Mouse (Mus musculus): ENCODE measurements around the gene Gm11639.

The Gm11639 gene

DNA sequence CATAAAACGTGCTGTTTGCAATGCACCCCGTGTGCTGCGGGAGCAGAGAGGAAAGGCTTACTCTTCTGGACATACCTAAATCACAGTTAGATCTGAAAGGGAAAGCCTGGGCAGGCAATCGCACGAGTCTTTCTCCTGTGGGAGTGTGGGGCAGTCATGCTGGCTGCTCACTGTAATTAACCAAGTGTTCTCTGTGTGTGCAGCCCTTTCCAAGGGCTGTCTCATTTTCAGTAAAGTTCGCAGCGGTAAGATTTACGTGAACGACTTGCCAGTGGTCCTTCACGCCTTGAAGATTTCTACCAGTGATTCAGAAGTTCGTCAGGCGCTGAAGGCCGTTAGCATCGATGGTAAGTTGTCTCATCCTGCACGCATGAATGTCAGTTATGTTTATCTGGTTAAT lies 18.6 kb downstream of the Gm11639 start:
- in situ Hi-C loops (cut with MboI, MseI) = no loop called here

DNA sequence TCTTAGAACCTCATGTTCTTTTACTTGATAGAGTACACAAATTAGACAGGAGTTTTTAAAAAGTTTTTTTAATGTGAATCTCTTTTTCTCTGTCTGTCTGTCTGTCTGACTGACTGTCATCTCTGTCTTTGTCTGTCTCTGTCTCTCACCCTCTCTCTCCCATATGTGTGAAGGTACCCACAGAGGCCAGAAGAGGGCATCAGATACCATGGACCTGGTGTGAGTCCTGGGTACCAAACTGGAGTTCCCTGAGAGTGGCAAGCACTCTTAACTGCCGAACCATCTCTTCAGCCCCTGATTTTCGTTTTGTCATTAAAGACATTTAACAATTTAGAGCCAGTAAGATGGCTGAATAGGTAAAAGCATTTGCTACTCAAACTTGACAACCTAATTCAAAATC lies 21.6 kb downstream of the Gm11639 start:
- in situ Hi-C loops (cut with MboI, MseI) = no loop called here

DNA sequence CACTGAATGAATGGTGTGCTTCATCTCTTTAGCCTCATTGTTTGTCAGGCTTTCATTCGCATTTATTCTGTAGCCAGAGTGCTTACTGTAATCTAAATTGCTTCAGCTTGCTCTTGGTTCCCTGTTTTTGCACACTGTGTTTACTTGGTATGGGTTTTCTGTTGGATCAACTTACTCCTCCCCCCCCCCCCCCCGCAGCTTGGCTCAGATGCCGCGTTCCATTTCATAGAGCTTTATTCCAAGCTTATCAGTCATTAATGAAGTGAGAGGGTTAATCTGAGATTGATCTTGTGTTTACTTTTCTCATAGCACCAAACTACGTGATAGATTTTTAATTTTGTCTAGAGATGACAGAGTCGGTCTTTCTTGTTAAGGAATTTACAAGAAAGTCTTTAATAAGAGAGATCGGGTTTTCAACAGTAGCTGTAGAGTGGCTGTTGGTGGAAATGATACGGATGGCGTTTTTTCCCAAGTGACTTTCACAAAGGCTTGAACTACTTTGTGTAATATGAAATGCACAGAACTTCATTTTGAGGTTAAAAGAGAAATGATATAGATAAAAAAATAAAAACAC lies 59.6 kb downstream of the Gm11639 start:
- in situ Hi-C loops (cut with MboI, MseI) = no loop called here

DNA sequence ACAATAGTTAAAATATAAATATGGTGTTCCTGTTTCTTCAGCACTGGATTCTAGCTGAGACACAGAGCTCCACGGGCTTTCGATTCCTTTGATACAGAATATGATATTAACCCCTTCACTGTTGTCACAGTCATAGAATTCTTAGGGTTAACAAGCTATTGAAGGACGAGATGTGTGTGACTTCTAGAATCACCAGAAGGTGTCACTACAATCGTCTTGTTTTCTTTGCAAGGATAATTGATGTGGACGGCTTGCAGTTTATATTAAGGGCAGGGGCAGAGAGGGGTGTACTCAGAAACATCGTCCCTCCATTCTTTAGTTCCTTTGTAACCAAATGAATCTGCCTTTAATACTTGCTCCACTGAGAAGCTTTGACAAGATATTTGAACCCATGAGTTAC lies 80.3 kb downstream of the Gm11639 start:
- in situ Hi-C loops (cut with MboI, MseI) = no loop called here

DNA sequence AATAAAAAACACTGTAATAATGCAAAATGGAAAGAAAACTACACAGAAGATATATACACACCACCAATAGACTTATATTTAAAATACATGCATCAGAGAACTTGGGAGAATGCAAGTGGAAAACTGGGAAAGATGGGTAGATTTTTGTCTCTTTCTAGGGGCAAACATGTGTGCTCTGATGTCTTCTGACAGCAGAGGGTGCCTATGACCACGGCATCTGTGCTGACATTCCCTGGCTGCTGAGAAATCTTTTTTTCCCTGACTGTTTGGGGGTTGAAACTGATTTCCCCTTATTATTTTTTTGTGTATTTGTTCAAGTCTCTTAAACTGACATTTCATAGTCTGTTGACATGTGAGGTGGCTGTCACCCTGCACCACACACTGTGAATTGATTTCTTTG lies 81.6 kb downstream of the Gm11639 start:
- in situ Hi-C loops (cut with MboI, MseI) = no loop called here

DNA sequence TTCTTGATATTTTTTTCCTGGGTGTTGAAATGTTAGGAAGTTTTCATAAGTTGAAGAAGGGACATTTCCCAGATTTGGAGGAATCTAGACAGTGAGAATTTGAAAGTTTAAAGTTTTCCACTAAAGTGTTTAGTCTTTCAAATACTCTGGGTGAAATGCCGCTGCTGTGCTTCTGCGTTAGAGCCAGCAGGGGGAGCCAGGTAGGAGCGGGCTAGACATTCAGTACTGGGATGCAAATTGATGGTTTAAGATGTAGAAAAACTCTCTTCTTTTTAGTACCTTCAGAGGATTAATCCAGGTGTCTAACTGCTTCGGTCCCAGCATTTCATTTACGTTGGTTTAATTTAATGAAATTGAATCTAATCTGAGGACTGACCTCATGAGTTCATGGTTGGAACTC lies 82.6 kb downstream of the Gm11639 start:
- in situ Hi-C loops (cut with MboI, MseI) = no loop called here

DNA sequence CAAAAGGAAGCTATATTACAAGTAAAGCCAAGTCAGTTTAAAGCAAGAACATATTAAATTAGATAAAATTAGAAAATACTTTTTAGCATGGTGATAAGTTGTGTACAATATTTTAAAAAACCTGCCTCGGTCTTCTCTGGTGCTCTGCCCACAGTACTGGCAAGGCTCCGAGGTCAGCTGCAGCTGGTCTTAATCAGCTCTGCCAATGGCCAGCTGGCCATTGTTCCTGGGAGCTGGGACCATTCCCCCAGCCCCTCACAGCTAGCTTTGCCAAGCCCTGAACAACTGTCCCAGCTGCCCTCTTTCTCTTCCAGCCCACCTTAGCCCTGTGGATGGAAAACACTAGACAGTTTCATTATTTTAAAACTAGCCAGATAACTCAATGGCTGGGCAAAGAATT lies 93.3 kb downstream of the Gm11639 start:
- in situ Hi-C loops (cut with MboI, MseI) = no loop called here

DNA sequence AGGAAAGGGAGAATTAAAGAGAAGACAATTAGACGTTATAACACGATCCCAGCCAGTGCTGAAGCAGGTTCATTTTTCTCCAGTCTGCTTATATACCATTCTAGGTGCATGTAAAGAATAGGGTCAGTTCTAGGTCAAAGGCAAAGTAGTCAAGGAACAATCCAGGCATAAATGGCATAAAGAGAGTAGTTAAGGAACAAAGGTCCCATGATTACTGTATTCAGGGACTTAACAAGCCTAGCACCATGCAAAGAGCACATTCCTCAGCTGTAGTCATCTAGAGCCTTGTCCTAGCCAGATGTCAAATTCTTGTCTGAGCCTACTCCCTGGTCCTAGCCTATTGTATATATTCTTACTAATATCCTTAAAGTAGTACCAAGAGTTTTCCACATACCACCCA lies 259.2 kb downstream of the Gm11639 start:
- in situ Hi-C loops (cut with MboI, MseI) = no loop called here

DNA sequence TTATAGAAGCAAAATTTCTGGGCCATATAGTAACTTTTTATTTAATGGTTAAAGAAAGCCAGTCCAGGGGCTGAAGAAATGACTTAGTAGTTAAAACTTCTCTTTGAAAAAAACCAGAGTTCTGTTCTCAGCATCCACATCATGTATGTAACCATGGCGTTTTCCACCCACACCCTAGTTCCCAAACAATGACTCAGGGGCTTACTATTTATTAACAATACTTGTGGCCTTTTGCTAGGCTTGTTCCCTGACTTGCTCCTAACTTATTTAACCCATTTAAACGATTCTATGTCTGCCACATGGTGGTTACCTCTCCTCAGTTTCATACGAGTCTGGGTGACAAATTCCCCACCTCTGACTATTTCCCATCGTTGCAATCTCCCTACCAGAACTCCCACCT lies 266.8 kb downstream of the Gm11639 start:
- in situ Hi-C loops (cut with MboI, MseI) = no loop called here

DNA sequence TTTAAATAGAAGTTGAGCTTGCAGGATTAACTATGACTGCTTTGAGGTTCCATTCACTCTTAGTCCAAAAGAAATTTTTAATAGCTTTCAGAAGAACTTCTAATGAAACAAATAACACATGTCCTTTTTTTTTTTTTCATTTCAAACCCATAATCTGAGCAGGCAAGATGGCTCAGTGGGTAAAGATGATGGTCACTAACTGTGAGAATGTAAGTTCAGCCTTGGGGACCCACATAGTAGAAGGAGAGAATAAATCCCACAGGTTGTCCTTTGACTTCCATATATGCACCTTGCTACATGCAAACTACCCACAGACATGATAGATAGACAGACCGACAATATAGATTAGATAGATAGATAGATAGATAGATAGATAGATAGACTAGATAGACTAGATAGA lies 282.4 kb downstream of the Gm11639 start:
- in situ Hi-C loops (cut with MboI, MseI) = no loop called here

DNA sequence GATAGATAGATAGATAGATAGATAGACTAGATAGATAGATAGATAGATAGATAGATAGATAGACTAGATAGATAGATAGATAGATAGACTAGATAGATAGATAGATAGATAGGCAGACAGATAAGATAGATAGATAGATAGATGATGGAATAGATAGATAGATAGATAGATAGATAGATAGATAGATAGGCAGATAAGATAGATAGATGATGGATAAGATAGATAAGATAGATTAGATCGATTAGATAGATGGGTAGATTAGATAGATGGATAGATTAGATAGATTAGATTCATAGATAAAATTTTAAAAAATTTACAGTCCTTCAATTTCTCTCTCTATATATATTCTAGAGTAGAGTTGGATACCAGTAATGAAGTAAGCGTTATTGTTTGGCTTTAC lies 282.9 kb downstream of the Gm11639 start:
- in situ Hi-C loops (cut with MboI, MseI) = no loop called here

DNA sequence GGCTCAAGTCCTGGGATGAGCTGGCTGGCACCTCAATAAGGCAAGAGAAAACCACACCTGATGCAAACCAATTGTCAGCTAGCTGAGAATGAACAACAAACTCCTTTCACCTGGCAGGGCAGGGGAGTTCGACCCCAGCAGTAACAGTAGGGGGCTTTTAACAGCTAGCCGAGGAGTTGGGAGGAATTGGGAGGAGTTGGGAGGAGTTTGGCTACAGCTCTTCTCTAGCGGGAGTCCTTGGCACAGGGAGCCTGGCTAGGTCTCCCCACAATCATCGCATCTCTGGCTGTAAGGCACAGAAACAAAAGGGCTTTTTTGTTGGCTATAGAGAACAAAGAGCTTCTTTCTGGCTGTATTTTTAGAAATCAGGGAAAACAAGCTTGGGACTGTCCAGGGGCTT lies 285.8 kb downstream of the Gm11639 start:
- in situ Hi-C loops (cut with MboI, MseI) = no loop called here

DNA sequence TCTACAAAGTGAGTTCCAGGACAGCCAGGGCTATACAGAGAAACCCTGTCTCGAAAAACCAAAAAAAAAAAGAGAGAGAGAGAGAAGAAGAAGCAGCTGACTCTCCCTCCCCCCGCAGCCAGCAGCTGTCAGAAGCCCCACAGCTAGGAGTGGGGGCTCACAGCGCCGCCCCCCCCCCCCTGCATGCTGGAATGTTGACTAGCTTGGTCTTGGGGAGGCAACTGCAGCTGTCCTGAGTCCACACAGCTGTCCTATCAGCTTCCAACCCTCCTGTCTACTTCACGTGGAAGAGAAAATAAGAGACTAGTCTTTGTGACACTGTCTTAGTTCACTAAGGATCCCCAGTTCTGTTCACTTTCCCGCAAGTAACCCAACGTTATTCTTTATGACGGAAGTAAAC lies 287.0 kb downstream of the Gm11639 start:
- in situ Hi-C loops (cut with MboI, MseI) = no loop called here

DNA sequence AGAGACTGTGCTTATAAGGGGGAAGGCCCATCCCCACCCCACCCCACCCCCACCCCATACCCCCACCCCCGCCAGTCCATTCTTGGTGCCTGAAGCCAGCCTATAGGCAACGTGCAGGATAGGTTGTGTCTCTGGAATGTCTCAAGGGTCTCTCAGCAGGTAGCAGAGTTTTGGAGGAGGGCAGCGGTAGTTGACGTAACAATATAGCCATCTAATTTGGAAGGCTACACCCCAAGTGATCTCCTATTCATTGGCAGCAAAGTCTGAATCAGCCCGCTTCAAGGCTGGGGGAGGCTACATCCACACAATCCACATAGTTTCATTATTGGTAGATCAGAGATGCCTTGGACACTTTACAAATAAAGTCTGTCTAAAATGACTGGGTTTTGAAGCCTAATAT lies 292.5 kb downstream of the Gm11639 start:
- in situ Hi-C loops (cut with MboI, MseI) = no loop called here

DNA sequence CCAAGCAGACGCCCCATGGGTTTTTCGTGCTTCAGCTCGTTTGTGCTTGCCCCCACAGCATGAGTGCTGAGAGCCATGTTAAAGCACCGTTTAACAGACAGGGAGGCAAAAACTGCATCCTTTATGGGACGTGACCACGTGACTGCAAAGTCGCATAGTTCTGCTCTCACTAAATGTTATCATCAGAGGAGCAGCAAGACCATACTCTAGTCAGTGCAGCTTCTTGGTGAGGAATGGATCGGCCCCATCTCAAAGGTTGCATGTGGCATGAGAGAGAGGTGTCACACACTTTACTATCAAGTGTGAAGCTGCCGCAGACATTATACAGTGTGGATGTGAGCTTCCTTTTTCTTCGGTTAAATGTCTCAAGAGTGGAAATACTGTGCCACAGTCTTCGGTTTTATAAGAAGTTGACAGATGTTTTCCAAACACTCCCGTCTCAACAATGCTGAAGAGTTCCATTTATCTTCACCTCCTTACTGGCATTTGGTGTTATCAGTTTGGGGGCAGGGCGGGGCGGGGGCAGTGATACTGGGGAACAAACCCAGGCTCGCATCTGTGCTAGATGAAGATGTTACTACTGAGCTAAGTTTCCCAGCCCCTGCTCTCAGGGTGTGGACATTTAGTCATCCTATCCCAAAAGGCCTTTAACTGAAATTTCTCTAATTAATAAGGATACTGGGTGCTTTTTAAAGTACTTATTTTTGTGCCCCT lies 296.0 kb downstream of the Gm11639 start:
- in situ Hi-C loops (cut with MboI, MseI) = no loop called here

DNA sequence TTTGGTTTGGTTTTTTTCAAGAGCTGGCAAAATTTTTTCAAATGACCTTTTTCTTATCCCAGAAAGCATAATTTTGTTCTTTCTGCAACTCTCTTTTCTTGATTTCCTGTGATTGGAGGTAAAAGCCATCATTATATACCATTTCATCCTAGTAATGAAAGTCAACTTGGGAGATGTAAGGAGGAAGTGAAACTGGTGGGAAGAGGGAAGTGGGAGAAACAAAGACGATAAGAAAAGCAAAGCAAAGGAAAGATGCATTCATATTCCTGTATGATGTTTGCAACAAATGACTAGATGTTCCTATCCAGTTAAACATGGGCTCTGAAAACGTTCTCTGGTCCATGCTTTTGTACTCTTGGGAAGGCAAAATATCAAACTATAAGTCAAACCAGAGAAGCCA lies 323.7 kb downstream of the Gm11639 start:
- in situ Hi-C loops (cut with MboI, MseI) = no loop called here

DNA sequence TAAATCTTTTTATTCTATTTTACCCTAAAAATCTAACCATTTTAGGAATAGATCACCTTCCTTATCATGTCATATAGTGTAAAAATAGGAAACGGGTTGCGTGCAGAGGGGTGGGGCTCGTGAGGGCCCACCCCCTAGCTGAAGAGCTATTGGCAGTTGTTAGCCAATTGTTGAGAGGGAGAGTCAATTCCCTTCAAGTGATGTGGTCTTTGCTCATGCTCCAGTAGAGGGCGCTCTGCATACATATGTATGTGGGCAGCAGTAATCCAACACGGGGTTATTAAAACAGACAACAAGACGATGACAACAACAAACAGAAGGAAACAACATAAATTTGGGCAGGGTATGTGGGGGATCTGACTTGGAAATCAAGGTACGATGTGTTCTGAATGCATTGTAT lies 335.6 kb downstream of the Gm11639 start:
- in situ Hi-C loops (cut with MboI, MseI) = no loop called here

DNA sequence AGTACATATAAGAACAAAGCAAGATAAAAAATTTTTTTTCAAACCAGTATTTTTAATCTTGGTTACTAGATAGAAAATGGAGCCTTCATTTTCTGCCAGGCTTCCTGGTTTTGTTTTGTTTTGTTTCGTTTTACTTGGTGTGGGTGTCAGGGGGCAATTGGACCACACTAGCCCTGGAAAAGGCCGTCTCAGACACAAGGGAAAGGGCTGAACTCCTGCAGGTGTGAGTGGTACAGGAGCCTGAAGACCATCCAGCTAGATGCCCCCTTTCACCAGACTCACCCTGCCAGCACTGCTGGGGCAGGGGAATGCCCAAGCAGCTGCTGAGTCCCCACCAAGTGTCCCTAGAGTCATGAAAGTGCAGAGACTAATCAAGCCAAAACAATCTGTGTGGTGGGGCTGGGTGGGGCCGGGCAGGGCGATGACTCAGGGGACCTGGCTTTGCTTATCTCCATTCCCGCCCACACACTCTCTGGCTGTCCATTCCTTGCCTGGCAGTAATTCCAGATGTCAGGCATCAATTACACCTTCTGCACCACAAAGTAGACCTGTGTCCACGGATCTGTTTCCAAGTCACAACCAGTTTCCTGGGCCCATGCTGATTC lies 343.3 kb downstream of the Gm11639 start:
- in situ Hi-C loops (cut with MboI, MseI) = no loop called here

DNA sequence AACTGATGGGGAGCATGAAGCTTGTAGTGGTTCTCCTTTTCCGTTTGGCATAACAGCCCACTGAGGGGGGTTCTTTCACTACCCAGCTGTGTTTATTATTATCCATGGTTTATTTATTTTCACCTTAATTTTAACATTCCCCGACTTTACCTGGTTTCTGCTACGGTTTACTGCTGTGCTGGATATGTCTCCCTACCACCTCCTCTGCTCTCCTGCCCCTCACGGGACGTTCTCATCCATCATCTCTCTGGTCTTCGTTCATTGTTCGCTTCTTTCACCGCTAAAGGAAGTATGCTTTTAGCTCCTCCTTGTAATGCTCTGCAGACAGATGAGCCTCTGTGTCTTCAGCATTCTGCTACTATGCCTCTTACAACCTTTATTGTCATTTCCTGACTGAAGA lies 344.0 kb downstream of the Gm11639 start:
- in situ Hi-C loops (cut with MboI, MseI) = no loop called here

DNA sequence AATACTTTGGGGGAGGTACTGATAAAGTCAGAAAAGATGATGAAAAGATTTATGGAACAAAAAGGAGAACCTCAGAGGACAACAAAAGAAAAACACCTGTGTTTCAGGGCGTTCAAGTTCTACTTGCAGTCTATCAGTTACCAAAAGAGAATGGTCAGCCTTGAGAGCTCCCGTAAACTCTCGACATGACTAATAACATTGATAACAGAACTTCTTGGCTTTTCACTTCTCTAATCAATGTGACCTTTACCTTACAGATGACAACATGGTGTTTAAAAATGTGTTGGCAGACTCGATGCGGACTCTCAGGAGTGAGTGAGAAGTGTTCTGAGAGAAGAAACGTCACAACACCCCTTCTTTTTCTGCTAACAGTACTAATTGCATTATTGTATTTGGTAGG lies 344.7 kb downstream of the Gm11639 start:
- in situ Hi-C loops (cut with MboI, MseI) = no loop called here

DNA sequence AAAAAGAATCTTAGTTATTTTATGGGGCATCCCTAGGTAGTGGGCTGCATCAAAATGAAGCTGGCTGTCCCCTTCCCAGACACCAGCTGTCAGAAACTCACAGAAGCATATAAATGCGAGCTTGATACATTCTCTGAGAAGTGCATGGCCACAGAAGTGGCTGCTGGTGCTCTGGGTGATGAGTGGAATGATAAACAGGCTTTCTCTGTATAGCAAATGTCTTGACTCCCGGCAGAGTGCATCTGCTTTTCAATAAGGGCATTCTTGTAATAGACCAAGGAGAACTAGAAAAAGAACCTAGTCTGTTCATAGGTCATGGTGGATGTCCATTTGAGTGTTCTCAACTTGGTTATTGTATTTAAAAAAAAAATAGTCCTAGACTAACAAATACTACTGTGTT lies 345.6 kb downstream of the Gm11639 start:
- in situ Hi-C loops (cut with MboI, MseI) = no loop called here

DNA sequence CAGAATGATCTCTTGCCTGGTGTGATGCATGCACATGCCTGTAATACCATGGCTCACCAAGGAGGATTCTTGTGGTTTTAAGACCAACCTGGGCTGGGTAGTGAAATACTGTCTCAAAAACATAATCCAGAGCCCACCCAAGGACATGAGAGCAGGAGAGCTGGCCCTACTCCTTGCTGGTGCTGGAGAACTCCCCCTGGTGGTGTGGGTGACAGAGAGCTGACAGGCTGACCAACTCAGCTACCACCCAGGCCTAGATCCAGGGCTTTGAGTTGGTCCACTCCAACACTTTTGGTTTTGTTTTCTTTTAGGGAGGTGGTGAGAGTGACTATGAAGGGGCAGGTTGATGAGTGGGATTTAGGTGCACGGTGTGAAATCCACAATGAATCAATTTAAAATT lies 349.6 kb downstream of the Gm11639 start:
- in situ Hi-C loops (cut with MboI, MseI) = no loop called here

DNA sequence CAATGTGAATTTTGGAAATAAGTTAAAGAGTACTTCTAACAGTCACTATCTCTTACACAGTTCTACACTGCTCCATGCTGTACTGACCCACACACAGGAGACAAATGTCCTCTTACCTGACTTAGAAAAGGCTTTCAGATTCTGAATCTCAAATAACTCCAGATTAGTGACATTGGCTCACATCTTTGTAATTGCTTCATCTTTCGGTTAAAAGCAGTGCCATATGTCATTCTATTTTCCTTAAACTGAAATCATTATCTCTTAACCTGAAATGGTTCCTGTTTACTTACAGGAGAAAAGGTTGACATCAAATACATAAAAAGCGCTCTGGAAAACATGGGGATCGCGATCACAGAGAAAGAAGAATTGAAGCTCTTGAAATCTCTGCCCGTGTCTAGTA lies 377.8 kb downstream of the Gm11639 start, which contains the start of gene Efcab3:
TSS of gene Efcab3 (plus strand) at position 301 of the 400 bp plus-strand sequence.
- in situ Hi-C loops (cut with MboI, MseI) = no loop called here

All from regulatory T cell (primary cell).